Mouse (Mus musculus) cerebellum, adult 9-10 months (tissue): Measurements from ENCODE around the gene Arhgap22.
A peak's percentile ranks its signal among the peaks of the same experiment; 100 is the strongest.

ENCODE experiments used
- DNase-seq: peaks from one replicate; pipeline ENCODE4 v3.0.0; 2022

Gene Arhgap22

DNA sequence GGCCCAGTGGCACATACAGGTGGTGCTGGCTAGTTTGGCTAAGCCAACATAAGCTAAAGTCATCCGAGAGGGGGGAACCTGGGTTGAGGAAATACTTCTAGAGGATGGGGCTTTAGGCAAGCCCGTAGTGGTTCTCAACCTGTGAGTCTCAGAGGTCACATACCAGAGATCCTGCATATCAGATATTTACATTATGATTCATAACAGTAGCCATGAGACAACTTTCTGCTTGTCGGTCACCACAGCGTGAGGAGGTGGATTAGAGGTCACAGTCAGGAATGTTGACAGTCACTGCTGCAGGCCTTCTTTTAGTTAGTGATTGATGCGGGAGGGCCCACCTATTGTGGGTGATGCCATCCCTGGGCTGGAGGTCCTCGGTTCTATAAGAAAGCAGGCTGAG, 121.9 kb downstream of the Arhgap22 start:
- no peak for DNase-seq

GRCm38 (mm10) chr14:33338684-33339083, 124.9 kb downstream of the Arhgap22 start:
- DNase-seq: no peak

GRCm38 (mm10) chr14:33343131-33343725, 129.4 kb downstream of the Arhgap22 start:
- peak; percentile 70 for DNase-seq

GRCm38 (mm10) chr14:33346546-33346945, 132.7 kb downstream of the Arhgap22 start:
- no peak for DNase-seq

DNA sequence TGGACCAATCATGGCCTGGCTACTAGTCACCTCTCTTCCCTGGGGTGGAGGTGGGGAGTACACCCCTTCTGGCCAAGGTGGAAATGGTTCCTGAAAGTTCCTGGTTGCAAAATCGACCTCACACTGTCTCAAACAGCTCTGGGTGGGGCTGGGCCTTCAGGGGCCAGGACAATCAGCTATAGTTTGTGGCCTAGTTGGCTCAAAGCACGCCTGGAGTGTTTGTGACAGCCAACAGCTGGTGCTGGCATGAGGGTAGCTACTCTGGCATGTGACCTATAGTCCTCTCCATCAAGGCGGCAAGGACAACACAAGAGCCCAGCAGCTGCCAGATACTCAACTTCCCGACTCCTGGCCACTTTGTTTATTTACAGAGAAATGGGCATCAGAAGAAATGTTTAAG, 133.9 kb downstream of the Arhgap22 start:
- DNase-seq: no peak

GRCm38 (mm10) chr14:33348146-33348545, 134.3 kb downstream of the Arhgap22 start:
- DNase-seq: no peak

DNA sequence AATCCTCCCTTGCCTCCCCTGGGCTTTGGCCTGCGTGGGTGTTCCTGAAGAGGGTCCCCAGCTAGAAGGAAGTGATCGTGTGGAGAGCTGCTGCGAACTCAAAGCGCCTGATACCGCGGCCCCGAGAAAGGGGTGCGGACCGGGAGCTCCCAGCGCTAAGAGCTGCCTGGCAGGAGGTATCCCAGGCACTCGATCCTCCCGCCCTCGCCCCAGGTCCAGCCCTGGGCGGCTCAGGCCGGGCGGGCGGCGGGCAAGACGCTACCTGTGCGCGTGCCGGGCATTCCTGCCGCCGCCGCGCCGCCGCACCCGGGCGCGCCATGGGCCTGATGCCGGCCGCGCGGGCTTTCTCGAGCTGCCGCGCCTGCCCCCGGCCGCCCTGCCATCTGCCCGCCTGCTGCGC, 137.2 kb downstream of the Arhgap22 start:
- DNase-seq: no peak

- DNase-seq: no peak
Observed at GRCm38 (mm10) chr14:33351984-33352722, 138.3 kb downstream of the Arhgap22 start.

- DNase-seq: no peak
Observed at GRCm38 (mm10) chr14:33352890-33353289, 139.1 kb downstream of the Arhgap22 start.

DNA sequence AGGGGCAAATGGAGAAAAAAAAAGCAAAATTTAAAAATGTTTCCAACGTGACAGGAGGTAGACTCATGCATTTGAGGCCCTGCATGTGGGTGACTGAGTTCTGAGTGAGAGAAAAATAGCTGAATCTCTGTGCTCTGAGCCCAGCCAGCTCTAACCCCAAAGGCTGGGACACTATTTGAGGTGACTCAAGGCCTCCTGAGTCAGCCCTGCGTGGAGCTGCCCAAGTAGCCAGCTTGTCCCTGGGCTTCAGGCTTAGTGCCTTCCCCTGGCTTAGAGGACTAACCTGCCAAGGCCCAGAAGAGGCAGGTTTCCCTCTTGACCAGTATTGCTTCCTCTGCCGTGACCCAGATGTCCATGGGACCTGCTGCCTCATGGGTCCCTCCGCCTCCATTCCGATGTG, 141.4 kb downstream of the Arhgap22 start:
- DNase-seq: no peak

- DNase-seq: no peak
Observed at GRCm38 (mm10) chr14:33357600-33358368, 144.0 kb downstream of the Arhgap22 start.

GRCm38 (mm10) chr14:33358891-33359290, 145.1 kb downstream of the Arhgap22 start:
- no peak for DNase-seq

- DNase-seq: no peak
Observed at GRCm38 (mm10) chr14:33361546-33361945, 147.7 kb downstream of the Arhgap22 start.

DNA sequence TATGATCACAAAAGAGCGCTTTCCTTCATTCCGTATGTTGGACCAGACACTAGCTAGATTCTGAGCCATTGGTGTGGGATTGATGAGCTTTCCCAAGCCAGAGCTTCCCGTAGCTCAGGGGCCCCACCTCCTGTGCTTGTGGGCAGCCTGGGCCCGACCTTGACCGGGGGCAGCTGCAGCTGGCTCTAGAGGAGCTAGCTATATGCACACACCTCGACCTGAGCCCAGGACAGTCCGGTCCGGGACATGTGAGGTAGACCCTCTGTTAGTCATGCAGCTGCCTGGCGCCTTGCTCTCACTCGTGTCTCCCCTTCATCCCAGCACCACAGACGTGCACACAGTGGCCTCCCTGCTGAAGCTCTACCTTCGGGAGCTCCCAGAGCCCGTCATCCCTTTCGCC, 148.3 kb downstream of the Arhgap22 start:
- DNase-seq: no peak

DNA sequence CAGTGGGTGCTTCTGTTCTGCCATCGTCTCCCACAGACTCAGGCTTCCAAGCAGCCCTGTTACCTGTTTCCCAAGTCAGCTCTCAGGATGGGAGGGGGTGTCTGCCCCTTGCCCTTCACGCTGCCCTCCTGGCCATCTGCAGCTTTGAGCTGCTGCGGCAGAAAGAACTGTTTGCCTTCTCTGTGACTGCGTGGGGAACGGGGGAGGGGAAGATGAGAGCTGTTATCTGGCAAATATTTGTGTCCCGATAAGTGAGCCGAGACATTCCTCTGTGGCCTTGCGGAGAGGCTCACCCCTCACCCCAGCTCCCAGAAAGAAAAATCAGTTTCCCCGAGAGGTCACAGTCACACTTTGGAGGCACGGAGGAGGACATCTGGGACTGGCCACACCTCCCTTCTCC, 149.0 kb downstream of the Arhgap22 start:
- DNase-seq: no peak

DNA sequence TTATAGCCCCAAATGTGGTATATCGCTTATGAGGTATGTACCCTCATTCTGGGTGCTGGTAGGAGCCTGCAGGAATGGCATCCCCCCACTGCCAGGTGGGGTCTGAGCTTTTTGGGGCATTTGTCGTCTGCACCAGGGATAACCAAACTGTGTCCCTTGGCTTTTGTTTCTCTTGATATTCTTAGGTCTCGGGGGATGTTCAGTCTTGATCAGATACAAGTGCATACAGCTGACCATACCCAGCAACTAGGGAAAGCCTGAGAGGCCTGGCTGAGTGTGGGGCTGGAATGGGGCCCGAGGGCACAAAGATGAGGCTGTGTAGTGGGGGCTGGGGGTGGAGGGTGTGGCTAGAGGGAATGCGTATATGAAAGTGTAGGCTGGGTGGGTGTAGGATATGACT, 149.8 kb downstream of the Arhgap22 start:
- no peak for DNase-seq

DNA sequence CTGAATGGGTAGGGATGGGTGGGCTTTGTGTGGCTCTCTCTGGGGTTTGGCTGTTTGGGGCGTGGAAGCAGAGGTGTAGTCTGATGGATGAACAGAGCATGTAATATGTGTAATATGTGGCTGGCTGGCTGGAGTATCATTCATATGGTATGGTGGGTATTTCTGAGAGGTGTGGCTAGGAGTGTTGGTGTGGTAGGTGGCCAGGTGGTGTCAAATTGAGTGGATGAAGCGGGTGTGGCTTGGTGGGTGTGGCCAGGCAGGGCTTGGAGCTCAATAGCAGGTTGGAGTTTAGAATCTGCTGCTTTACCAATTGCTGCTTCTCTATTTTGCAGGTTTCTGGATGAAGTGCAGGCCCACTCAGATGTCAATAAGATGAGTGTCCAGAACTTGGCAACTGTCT, 150.2 kb downstream of the Arhgap22 start:
- no peak for DNase-seq

DNA sequence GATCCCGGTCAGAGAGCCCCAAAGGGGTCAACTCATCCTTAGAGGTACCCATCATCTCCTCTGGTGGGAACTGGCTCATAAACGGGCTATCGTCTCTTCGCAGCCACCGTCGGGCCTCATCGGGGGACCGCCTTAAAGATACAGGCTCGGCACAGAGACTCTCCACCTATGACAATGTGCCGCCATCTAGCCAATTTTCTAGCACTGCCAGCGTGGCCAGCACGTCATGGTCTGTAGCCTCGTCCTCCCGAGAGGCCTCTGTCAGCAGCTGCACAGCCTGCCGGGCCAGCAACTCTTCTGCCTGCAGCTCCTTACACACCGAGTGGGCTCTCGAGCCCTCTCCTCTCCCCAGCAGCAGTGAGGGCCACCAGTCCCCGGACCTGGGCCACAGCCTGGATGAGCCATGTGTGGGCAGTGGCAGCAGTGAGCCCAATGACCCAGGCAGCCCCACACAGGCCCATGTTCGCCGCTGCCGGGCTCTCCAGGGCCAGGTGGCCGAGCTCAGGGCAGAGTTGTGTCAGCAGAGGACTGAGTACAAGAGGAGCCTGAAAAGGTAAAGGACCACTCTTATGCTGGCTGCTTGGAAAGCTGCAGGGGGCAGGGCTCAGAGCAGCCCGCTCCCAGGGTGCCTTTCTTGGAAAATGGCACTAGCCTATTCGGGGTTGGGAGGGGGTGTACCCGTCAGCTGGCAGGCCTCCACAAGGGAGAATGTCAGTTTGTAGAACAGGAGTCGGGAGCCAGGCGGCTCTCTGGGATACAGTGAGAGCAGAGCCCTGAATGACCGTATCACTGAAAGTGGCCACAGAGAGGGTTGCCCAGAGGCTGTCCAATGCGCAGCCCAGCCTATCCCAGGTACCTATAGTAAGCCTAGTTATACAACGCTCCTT, 153.3 kb downstream of the Arhgap22 start:
- no peak for DNase-seq

- DNase-seq: peak; percentile 48
Observed at GRCm38 (mm10) chr14:33369375-33369774, 155.5 kb downstream of the Arhgap22 start.

GRCm38 (mm10) chr14:33370056-33370455, 156.2 kb downstream of the Arhgap22 start:
- no peak for DNase-seq

DNA sequence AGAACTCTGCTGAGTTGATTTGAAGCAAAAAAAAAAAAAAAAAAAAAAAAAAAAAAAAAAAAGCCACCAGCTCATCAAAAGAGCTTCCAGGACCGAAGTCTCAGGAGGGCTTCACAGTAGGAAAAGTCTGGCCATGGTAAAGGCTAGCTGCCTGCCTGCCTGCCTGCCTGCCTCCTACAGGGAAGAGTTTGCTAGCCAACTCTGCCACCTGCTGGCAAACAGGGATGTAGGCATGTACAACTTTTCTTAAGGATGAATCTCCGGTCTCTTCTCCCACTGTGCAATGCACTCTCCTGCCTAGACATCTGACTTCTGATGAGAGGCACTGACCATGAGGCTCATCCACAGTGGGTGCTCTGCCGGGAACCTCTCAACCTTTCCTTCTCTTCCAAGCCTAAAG, 157.4 kb downstream of the Arhgap22 start:
- DNase-seq: peak; percentile 73

DNA sequence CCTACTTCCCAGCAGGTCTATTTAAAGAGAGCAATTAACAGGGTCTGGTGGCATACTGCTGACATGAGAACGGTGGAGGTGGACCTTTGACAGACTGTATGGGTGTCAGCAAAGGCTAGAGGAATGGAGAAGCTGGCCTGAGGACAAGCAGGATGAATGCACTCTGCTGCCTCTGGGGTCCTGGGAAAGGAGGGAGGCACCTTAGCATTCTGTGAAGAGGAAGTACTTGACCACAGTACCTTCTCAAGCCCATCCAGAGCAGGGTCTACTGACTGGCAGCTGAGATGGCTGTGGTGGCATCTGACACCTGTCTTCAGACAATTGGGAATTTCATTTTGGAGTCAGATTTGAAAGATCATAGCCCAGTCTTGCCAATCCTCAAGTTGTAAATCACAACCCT, 159.4 kb downstream of the Arhgap22 start:
- DNase-seq: no peak

DNA sequence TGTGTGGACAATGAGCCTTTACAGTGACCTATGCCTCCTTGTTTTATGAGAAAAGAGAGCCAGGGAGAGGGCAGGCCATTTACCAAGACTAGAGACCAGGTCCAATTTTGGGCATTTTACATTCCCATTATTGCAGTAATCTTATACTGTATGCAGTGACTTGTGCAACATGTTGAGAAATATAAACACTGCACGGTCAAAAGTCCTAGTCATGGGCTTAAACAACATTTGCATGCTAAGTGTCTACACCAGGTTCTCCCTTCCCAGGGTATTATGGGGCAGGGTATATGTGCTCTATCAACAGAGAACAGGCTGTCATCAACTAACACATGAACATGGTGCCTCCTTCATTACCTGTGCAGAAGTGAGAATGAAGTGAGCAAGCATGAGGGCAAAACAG, 160.3 kb downstream of the Arhgap22 start:
- no peak for DNase-seq
